Mouse (Mus musculus): ENCODE measurements at regions not wholly inside any gene's neighbourhood (a gene's known extent, or its start where the extent isn't known, plus 50 kb on each side); places are given as distances from the start of the nearest gene placed in this dataset.
A peak's percentile ranks its signal among the peaks of the same experiment; 100 is the strongest.
"Not testable (repeated sequence)": the region's sequence is repeated elsewhere in the genome, so short reads cannot be mapped to it uniquely, and the experiment has no call there.

GRCm38 (mm10) chr2:166516261-166516660, 197.4 kb downstream of the Prex1 start:
- DNase-seq (ENCODE audit: low read depth) = no peak

- no peak for DNase-seq (ENCODE audit: low read depth)
These were observed 199.0 kb downstream of the Prex1 start for GRCm38 (mm10) chr2:166514664-166515063.

GRCm38 (mm10) chr2:166512488-166512887, 201.1 kb downstream of the Prex1 start:
- no peak for DNase-seq (ENCODE audit: low read depth)

- DNase-seq (ENCODE audit: low read depth) = not testable (repeated sequence)
These were observed 202.2 kb downstream of the Prex1 start for GRCm38 (mm10) chr2:166511477-166511876.

- no peak for DNase-seq (ENCODE audit: low read depth)
These were observed 202.9 kb downstream of the Prex1 start for GRCm38 (mm10) chr2:166510776-166511175.

- no peak for DNase-seq (ENCODE audit: low read depth)
These were observed 204.0 kb downstream of the Prex1 start for GRCm38 (mm10) chr2:166509591-166509990.

GRCm38 (mm10) chr2:166508656-166509420, 204.8 kb downstream of the Prex1 start:
- DNase-seq (ENCODE audit: low read depth) = no peak

GRCm38 (mm10) chr2:166505309-166505708, 208.3 kb downstream of the Prex1 start:
- DNase-seq (ENCODE audit: low read depth) = no peak

GRCm38 (mm10) chr2:166503666-166504065, 210.0 kb downstream of the Prex1 start:
- no peak for DNase-seq (ENCODE audit: low read depth)

GRCm38 (mm10) chr2:166492895-166493294, 220.7 kb downstream of the Prex1 start:
- DNase-seq (ENCODE audit: low read depth) = no peak

GRCm38 (mm10) chr2:166492421-166492820, 221.2 kb downstream of the Prex1 start:
- no peak for DNase-seq (ENCODE audit: low read depth)

GRCm38 (mm10) chr2:166491861-166492260, 221.8 kb downstream of the Prex1 start:
- DNase-seq (ENCODE audit: low read depth) = no peak

GRCm38 (mm10) chr2:166489041-166489872, 224.4 kb downstream of the Prex1 start:
- DNase-seq (ENCODE audit: low read depth) = no peak

- DNase-seq (ENCODE audit: low read depth) = no peak
These were observed 225.9 kb downstream of the Prex1 start for GRCm38 (mm10) chr2:166487688-166488087.

GRCm38 (mm10) chr2:166485788-166486187, 227.8 kb downstream of the Prex1 start:
- no peak for DNase-seq (ENCODE audit: low read depth)

GRCm38 (mm10) chr2:166485361-166485760, 228.3 kb downstream of the Prex1 start:
- DNase-seq (ENCODE audit: low read depth) = no peak

- no peak for DNase-seq (ENCODE audit: low read depth)
These were observed 229.9 kb downstream of the Prex1 start for GRCm38 (mm10) chr2:166483617-166484319.

GRCm38 (mm10) chr2:166482720-166483616, 230.7 kb downstream of the Prex1 start:
- peak; percentile 44 for DNase-seq (ENCODE audit: low read depth)

GRCm38 (mm10) chr2:166481774-166482173, 231.9 kb downstream of the Prex1 start:
- no peak for DNase-seq (ENCODE audit: low read depth)

- DNase-seq (ENCODE audit: low read depth) = no peak
These were observed 232.3 kb downstream of the Prex1 start for GRCm38 (mm10) chr2:166481362-166481761.

- DNase-seq (ENCODE audit: low read depth) = no peak
These were observed 232.7 kb downstream of the Prex1 start for GRCm38 (mm10) chr2:166480883-166481282.
